Mouse (Mus musculus) right cerebral cortex, postnatal 4 days (tissue): Measurements from ENCODE around the gene Kcnab3.
A peak's percentile ranks its signal among the peaks of the same experiment; 100 is the strongest.

Experiments
- DNase-seq: peaks from one replicate; pipeline ENCODE4 v3.0.0-alpha.2; 2022

The Kcnab3 gene

DNA sequence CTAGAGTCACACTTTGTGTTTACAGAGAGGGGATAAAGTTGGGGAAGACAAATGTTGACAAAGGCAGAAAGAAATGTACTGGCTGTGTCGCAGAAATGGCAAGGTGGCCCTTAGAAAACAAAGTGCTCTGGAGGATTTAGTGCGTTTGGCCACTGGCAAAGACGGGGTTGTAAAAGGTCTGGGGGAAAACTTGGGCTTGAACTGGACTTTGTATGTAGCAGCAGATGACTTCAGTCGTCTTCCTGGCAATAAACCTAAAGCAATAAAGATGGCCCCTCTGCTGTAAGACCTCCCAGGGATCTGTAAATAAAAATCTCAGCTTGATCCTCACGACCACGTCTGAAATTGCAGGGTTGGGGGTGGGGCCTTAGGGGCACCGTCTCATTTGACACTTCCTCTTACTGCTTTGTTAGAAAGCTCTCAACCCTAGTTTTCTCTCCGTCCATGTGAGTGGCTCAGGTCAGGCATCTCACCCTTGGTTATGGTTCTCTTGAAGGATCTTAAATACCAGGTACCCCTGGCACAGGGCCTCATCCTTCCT is 6.7 kb downstream of the Kcnab3 start:
- DNase-seq = no peak

DNA sequence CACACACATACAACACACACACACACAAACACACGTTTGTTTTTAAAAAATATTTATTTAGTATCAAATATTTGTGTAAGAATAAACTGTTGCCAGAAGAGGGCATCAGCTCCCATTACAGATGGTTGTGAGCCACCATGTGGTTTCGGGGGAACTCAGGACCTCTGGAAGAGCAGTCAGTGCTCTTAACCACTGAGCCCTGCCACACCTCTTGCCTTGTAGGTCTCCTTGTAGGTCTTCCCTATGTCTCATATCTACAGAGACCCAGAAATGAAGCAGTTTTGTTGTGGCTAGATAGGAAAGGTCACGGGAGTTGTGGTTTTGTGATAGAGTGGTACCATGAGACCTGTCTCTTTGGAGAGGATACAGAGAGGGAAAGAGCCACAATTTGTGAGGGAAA is 7.9 kb downstream of the Kcnab3 start:
- no peak for DNase-seq

DNA sequence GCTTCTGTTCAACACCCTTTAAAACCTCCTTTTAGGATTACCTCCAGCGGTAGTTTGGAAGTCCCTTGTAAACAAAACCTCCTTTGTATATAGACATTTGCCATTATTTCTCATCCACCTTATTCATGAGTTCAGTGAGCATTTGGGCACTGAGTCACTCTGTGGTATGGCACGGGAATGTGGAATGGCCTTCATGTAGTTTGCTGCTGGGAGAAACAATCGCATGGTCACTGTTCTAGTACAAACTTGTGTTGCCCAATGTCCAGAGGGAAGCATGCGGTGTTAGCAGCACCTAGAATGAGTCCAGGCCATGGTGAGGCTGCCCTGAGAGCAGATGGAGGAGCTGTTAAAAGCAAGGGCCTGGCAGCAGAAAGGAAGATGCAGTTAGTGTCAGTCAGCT is 8.7 kb downstream of the Kcnab3 start:
- DNase-seq = no peak

DNA sequence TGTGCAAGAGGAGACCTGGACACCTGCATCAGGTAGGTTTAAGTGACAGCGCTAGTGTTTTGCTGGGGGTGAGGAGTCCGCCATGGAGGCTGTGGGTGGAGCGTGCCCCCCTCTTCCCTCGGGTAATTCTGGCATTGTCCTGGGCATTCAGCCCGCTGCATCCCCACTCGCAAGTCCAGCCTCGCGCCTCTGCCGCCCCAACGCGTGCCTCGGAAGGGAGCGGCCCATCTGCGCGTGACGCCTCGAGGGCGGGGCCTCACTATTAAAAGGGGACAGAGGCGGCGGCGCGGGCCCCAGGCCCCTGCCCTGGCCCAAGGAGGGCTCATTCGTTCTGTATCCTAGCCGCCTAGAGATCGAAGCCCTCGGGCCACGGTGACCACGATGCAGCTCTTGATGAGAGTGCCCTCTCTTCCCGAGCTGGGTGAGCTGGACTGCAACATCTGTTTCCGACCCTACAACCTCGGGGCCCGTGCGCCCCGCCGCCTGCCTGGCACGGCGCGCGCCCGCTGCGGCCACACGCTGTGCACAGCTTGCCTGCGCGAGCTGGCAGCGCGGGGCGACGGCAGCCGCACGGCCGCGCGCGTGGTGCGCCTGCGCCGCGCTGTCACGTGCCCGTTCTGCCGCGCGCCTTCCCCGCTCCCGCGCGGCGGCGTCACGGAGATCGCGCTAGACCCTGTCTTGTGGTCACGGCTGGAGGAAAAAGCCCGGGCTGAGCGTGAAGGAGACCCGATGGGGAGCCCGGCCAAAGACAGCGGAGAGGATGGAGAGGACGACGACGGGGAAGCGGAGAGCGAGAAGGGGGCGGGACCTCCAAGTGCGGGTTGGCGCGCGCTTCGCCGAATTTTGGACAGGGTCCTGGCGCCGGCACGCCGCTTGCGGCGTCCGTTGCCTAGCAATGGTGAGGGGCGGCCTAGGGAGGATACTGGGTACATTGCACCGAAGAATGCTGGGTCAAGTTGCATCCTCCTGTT is 14.4 kb downstream of the Kcnab3 start, which contains the start of gene Rnf227:
Gene Rnf227 (plus strand): TSS at position 301 of the 971 bp plus-strand sequence.
- DNase-seq = peak; percentile 82

DNA sequence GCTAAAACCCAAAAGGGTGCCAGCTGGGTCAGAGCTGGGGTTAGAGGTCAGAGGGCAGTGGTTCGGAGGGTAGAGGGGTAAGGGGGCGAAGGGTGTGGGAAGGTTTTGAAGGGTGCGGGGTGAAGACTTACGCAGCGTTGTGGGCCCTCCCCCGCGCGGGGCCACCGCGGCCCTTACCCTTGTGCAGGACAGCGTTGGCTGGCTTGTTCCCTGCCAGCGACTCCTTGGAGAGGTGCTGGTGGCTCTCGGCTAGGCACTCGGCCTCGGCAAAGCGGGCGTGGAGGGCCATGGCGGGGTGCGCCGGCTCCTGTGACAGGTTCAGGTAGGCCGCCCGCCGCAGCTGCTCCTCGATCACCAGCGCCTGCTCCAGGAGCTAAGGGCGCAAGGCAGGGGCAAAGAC is 20.4 kb downstream of the Kcnab3 start:
- DNase-seq = no peak

DNA sequence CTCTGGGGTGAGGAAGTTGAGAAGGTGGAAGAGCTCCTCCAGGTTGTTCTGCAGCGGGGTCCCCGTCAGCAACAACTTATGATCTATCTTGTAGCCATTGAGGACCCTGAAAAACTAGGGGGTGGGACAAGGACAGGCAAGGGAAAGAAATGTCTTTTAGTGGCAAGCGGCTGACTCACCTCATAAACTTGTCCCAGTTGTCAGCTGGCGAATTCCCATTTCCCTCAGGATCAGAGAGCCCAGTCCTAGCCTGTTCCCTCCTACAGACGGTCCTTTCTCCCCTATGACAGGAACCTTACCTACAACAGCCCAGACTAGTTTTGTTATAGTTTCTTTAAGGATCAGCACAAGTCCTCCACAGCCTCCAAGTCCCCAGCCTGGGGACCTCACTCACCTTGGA is 30.5 kb downstream of the Kcnab3 start:
- DNase-seq = no peak

DNA sequence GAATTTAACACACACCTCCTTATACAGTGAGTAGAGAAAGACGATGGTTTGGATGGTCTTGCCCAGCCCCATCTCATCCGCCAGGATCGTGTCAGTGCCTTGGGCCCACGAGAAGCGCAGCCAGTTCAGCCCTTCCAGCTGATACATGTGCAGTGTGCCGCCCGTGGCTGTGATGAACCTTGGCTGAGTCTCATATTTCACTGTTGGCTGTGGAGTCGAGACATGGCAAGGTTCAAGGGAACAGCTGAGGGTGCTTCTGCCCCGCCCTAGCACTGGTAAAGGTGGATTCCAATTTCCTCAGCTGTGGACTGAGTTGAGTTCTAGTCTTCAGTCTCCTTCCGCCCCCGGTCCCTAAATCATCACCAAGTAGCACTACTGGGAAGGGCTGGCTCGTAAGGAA is 31.6 kb downstream of the Kcnab3 start:
- DNase-seq = no peak

DNA sequence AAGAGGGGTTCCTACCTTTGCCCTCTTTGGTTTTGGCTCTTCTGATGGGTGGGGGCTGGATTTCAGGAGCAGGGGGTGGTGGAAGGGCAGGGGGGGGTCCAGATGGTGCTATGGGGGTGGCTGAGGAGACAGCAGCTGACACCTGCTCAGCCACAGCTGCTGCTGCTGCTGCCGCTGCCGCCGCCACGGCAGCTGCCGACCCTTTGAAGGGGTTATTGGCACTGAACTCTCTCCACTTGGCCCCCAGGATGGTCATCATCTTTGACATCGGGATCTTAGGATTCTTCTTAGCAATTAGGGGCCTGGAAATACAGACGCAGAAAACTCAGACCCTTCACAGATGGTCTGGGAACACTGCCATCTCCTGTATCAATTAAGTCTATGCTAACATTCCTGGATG is 36.0 kb downstream of the Kcnab3 start:
- no peak for DNase-seq

DNA sequence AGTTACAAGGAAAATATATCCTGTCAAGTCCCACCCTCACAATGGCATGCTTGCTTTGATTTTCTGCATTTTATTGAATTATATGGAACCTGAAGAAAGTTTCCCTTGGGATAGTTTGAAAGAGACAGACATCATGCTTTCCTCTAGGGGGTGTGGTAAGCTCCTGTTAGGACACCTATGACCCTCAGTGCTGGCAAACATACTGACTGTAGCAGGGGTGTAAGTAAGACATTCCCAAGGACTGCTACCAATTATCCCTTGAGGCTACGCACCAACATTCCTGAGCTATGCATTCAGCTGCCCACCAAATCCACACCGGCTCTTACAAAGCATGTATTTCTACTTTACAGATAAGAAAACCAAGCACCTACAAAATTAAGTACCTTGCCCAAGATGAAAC is 36.4 kb downstream of the Kcnab3 start:
- DNase-seq = no peak

DNA sequence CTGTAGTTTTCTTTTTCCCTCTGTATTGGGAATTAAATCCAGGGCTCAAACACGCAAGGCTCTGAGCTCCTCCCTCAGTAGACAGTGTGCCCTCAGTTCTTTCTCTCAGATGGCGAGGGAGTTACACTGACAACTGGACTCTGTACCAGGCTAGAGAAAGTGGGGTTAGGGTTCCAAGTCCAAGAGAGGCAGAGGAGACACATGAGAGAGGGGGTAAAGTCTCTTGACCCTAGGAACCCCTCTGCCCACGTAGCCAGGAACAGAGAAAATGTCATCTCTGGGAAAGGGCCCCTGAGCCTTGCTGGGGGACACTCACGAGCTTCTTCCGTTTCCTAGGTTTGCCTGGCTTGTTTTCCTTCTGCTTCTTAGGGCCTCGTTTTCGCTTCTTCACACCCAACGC is 38.3 kb downstream of the Kcnab3 start:
- DNase-seq = no peak

DNA sequence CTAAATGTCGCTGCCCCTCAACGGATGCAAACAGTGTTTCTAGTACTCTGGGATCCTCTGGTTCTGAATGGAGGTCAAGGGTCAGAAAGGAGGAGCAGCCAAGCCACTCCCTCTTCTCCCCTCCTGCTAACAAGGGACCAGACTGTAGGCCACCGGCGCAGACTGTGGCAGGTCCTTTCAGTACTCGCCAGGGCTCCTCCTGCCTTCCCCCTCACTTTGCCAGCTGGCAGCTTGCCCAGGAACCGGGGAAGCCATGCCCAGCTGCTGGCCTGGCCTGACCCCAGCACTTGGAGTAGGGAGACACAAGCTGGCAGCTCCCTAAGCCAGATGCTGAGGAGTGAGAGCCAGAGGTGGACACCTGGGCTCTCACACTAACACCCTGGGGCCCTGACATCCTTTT is 38.9 kb downstream of the Kcnab3 start:
- peak; percentile 93 for DNase-seq

DNA sequence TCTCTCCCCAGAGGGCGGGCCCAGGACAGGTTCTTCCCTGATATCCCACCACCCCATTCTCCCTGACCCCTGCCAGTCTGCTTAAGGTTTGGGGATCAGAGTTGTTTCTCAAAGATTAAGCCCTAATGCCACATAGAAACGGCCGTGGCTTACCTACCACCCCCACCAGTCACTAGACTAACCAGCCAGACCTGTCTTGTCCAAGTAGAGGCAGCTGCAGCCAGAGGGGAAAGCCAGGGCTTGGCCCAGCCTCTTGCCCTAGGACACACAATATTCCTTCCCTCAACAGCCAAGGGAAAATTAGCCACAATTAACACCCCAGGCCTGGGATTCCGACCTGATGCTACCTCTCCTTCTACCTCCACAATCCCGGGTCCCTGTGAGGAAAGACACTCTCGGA is 39.7 kb downstream of the Kcnab3 start:
- no peak for DNase-seq

DNA sequence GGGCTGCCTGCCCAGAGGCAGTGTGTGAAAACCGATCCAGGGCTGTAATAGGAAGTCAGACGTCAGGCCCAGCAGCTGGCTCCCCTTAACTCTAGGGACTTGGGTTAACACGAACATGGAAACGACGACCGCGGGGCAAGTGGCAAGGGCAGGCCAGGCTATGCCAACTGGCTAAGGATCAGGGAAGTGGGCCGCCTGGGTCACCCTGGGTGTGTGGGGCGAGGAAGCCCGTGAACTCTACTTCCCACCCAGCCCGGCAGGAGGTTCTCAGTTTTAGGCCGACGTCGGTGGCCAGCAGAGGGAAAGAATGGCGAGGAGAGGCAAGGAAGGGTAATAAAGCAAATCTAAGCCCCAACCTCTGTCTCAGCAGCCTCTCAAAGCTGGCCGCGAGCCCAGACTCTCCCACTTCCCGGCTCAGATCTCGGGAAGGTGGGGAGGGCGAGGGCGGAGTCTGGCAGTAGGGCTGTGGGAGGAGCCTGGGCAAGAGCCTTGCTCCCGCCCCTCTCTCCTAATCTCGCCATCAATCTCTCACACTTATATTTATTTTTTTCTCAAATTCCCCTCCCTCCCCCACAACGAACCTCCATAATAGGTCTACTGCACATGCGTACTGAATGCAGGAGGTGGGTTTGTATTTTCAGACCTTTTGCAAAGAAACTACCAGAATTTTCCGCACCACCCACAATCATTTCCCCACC is 40.2 kb downstream of the Kcnab3 start:
- peak; percentile 97 for DNase-seq

DNA sequence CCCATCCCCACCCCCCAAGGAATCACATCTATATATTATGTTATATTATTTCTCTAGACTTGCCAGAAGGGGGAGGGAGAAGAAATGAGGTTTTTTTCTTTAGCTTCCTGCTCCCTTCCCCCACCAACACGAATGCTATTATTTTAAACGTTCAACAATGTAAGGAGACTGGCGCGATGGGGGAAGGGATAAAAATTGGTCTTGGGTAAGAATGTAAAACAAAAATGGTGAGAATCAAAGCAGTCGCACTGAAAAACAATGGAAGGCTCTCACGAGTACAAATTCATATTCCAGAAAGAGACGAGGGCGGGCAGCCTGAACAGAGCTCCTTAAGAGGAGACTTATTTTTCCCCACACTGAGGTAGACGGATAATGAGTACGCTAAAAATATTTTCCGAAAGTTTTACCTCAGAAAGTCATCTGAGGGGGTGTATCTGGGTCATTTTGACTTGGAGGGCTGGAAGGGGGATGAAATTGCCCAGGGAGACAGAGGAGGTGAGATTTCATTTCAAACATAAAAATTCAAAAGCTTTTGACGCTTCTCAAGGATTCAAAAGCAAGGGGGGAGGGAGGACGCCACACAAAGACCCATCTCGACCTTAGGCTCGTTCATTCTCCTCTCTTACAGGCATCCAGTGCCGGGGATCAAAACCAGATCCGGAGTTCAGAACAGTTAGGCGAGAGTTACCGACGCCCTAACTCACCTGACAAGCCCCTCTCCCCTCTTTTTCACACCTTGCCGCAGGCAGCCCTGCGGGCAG is 41.0 kb downstream of the Kcnab3 start:
- DNase-seq = peak; percentile 14

DNA sequence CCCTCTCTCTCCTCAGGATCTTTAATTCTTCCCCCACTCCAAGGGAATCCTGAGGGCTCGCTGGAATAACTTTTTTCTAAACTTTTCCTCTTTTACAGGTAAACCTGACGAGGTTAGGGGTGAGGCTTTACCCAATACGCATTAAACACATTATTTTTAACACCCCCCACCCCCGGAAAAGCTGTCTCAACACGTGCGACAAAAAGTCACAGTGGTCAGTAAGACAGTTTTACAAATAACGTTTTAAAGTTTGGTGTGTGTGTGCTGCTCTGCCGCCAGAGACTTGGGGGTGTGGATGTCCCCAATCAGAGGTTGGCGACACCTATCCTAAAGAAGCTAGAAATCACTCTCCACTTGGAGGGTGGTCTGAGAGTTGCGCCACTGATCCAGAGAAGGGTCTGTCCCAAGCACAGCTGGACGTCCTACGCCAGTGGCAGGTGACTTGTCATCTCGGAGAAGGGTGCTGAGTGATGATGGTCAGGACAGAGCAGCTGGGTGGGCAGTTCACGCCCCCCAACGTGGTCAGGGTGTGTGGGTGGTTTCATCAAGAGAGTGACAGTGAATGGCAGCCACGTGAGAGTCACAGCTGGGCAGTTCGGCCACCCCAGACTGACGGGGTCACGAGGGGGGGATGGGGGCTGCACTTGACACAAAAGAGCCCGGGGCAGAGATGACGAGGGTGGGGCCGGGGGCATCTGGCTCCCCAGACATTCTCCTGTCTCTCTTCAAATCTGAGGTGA is 41.7 kb downstream of the Kcnab3 start:
- DNase-seq = no peak

DNA sequence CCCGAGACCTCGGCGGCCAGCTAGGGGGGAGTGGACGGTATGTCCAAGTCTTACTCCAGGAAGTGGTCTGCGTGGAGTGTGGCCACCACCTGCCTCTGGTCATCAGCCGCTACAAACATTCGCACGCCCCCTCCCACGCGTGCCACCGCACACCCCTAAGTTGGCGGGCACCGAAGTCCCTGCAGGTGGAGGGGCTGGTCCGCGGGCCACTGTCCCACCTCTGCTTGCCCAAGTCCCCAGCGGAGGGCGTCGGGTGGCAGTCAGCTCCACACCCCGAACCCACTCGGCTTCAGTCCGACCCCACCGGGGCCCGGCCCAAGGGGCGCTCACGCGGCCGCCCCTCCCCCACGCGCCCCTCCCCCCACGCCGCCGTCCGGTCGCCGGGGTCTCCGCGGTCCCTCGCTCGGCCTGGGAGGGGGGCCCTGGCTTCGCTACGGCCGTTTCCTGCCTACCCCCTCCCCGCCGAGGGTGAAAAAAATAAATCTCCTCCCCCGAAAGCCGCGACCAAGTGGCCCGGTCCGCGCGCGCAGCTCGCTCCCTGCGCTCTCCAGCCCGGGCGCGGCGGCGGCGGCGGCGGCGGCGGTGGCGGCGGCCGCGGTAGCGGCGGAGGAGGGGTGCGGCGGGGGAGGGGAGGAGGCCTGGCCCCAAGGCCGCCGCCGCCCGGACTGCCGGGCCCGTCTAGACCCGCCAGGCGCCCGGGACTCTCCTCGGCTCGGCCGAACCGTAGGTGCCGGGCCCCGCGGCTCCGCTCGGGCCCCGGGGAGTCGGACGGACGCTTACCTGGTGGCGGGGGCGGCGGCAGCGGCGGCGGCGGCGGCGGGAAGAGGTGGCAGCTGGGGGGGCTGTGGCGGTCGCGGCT is 42.5 kb downstream of the Kcnab3 start:
- peak; percentile 48 for DNase-seq

DNA sequence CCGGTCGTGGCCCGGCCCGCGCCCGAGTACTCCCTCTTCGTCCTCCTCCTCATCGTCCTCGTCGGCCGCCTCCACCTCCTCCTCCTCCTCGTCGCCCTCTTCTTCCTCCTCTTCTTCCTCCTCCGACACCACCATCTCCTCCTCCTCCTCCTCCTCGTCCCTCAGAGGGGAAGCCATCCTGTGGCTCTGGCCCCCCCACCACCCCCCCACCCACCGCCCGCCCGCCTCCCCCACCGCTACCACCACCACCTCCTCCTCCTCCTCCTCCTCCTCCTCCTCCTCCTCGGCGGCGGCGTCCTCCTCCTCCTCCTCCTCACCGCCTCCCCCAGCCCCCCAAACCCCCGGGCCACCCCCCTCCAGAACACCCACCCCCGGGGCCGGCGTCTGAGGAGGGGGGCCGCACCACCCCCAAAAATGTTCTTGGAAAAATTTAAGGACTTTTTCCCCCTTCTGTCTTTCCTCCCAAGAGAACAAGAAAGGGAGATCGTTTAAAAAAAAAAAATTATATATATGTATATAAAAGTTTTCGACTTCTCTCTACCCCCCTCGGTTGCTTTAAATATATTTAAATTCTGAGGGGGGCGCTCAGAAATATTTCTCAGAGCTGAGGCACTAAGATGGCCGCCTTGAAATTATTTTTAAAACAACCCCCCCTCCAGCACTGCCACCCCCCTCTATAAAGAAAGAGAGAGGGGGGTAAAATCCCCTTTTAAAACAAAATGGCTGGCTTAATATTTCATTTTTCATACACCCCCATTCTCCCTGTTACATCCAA is 43.3 kb downstream of the Kcnab3 start, which contains the start of gene Chd3:
Gene Chd3 (minus strand): TSS at position 192 of the 775 bp plus-strand sequence.
- DNase-seq = peak; percentile 46

DNA sequence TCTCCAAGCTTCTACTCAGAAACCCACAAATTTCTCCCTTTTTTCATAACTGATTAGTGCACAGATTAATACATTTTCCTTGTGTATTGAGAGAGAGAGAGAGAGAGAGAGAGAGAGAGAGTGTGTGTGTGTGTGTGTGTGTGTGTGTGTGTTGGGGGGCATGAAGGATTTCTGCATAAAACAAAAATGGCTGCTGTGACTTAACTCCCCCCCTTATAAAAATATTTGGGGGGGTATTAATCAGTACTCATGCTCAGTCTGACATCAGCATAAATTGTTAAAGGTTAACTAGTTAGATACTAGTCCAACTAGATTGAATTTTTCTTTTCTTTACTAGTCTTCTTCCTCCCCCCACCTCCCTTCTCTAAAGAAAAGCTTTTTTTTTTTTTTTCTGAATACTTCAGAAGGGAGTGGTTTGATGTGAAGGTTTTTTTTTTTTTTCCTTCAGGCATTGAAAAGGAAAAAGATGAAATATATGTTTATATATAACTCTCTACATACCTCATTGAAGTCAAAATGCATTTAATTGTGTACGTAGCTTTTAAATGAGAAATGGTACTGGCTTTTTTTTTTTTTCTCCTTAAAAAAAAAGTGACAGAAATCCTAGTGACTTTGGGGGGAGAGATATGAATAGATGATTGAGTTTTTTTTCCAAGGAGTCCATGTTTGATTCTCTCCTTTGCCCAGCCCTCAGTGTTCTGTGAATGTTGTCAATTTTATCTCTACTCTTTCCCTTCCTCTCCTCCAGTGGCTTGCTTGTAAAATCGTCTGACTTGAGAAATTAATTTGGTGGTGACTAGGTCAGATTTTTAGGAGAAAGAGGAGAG is 44.1 kb downstream of the Kcnab3 start:
- DNase-seq = no peak

DNA sequence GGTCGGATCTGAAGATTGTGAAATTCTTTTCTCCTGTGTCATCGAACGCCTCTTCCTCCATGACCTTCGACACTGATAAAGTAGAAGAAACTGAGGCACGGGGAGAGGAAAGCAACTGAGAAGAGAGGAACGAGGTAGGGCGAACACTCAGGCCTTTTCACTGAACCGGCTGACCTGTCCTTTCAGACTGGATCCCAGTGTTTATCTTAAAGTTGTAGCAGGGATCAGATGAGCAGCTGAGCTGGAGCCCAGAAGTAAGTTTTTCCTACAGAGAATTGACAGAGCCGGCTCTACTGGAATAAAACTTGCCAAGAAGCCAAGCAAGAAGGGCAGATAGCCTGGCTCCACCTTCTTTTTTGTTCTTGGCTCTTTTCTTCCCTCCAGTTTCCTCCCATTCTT is 44.8 kb downstream of the Kcnab3 start:
- DNase-seq = no peak
